Mouse (Mus musculus) C2C12 (cell line): ENCODE data around the gene Tspan3.

Source experiments
- CEBPB ChIP-seq: IDR thresholded peaks from one replicate; pipeline ENCODE4 v1.6.1; 2011; ENCODE audit warnings: low read depth, mild to moderate bottlenecking, control low read depth, moderate library complexity
- CTCF ChIP-seq: IDR thresholded peaks from one replicate; pipeline ENCODE4 v1.5.1; 2011; ENCODE audit not compliant: control insufficient read depth, insufficient read depth, insufficient read length
- USF1 ChIP-seq: IDR thresholded peaks from one replicate; pipeline ENCODE4 v1.6.1; 2011; ENCODE audit warnings: low read depth, mild to moderate bottlenecking, control low read depth, moderate library complexity

DNA sequence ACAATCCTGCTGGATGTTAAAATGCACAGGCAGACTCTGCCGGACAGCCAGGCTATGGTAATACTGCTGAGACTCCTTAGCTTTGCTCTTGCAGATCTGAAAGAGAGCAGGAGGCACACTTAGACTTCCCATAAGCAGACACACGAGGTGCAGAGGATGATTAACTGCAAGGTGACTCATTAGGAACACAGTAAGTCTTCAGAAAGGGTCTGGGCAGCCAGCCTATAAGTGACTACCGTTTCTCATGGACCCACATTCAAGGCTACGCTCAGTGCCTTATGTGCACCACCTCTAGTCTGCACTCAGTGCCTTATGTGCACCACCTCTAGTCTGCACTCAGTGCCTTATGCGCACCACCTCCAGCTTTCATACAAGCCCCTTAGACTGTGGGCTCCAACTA is 42.2 kb upstream of the Tspan3 start:
- TF ChIP-seq CTCF (no peak), USF1 (no peak), CEBPB (no peak)
